Mouse (Mus musculus): ENCODE measurements around the gene Olfr1416.
A peak's percentile ranks its signal among the peaks of the same experiment; 100 is the strongest.
"Not testable (repeated sequence)": the region's sequence is repeated elsewhere in the genome, so short reads cannot be mapped to it uniquely, and the experiment has no call there.

Olfr1416 gene

DNA sequence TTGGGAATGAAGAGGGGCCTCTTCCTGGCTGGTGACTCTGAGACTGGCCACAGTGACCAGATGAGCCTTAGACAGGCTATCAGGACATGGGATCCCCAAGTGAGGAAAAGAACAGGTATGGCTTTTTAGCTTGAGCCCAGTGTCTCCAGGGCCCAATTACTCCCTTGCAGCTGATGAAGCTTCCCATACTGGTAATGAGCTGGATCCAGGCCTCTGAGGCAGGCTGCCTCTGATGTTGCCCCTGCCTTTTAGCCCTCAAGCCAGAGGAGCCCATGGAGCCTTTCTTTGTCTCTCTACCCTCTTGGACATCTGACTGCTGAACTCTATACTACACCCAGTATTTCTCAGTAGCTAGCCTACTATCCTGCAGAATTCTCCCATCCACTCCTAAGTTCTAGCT is at the start of gene Olfr1416:
Gene Olfr1416 (minus strand): TSS at position 101 of the 400 bp plus-strand sequence.
- no peak for DNase-seq (ENCODE audit: low read depth)

DNA sequence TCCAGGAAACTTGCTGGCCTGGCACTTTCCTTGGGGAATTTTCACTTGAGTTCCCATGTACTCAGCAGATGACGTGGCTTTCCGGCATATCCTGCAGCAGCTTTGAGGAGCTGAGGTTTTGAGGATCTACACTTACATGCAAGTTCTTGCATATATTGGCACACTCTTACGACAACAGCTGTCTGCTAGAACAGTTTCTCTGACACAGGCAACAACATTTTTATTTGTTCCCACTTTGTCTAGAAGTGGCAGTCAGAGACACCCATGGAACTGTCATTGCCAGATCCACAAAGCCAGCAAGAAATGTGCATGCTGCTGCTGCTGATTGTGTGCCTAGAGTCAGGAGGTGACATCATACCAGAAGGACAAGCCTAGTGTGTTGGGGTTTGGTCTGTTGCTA is 38.9 kb upstream of the Olfr1416 start:
- DNase-seq (ENCODE audit: low read depth), result no peak

DNA sequence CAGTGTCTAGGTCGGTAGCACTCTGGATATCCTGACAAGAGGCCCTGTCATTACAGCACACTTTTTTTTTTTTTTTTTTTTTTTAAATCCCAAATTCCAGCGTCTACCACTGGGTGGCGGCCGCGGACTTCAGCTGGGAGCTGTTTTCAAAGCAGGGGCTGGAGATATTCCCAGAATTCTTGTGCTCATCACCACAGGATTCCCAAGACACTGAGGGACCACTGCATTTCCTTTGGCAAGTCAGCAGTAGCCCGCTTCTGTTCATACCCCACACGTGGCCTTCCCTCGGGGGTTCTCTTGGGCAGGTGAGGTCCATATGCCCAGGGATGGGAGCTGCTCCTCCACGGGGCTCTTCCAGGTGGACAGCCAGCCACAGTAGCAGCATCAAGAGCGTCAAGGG is 36.5 kb upstream of the Olfr1416 start:
- DNase-seq (ENCODE audit: low read depth), result peak; percentile 87

DNA sequence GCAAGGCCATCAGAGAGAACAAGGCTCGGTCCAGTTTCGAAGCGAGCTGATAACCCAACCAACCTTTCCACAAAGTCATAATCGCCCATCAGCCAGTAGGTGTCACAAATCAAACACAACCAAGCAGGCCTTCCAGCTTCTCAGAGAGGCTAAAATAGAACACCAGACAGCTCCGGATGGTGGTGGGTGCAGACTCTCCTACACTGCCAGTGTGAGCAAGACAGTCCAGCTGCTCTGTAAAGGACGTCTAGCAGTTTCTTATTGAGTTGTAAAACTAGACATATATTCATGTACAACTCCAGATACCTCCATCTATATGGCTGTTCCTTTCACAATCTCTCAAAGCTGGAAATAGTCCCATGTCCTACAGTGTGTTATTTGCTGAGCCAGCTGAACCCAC is 34.1 kb upstream of the Olfr1416 start:
- DNase-seq (ENCODE audit: low read depth), result no peak

DNA sequence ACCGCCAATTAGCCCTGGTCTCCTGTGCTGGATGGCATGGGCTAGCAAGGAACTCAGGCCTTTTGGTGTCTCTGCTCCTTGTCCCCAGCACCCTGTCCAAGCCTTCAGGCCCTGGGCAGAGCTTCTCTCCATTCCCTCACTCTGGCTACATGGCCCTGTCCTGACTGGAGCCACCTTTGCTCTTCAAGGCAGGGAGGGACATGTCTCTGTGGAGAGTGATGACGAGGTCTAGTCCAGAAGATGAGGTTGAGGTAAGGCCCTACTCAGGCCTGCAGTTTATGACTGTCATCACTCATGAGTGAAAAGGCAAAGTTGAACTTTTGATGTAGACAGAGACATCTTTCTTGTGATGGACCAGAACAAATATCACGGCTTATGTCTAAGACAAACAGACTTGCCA is 33.6 kb upstream of the Olfr1416 start, which contains the start of gene Olfr1414:
Gene Olfr1414 (minus strand): TSS at position 101 of the 400 bp plus-strand sequence.
- no peak for DNase-seq (ENCODE audit: low read depth)

DNA sequence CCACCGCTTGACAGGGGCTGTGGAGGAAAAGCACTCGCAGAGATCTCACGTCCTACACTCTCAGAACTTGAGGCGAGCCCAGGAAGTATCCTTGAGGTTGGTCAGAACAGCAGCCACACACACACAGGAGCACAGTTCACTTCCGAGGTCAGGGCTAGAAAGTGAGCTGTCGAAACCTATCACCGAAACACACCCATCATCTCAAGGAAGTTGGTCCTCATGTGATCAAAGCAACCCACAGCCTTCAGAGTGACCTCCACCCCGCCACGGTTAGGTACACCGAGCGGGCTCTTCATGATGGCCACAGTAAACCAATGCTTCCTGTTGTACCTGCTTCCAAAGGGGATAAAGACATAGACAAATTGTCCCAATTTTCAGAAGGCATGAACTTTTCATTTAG is 30.5 kb upstream of the Olfr1416 start:
- no peak for DNase-seq (ENCODE audit: low read depth)

DNA sequence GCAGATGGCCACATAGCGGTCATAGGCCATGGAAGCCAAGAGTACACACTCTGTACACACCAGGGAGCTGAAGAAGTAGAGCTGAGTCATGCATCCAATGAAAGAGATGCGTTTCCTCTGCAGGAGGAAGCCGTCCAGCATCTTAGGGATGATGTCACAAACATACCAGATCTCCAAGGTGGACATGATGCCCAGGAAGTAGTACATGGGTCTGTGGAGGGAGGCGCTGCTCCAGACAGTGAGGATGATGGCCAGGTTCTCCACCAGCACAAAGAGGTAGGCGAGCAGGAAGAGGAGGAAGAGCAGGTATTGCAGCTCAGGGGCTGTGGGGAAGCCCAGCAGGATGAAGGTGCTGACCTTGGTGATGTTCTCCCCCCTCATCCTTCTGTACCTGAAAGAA is 26.7 kb upstream of the Olfr1416 start:
- not testable (repeated sequence) for DNase-seq (ENCODE audit: low read depth)

DNA sequence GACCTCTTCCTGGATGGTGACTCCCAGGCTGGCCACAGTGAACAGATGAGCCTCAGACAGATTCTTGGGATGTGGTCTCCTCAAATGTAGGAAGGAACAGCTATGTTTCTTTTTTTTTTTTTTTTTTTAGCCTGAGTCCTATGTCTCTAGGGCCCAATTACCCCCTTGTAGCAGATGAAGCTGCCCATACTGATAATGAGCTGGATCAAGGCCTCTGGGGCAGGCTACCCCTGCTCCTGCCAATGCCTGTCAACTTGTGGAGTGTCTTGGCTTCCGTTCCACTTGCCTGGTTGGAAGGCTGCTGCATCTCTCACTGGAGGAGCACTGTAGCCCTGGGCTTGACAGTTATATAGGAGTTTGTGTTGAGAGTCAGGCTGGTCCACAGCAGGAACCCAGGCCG is 11.1 kb upstream of the Olfr1416 start, which contains the start of gene Olfr1415:
Gene Olfr1415 (minus strand): TSS at position 101 of the 400 bp plus-strand sequence.
- no peak for DNase-seq (ENCODE audit: low read depth)

DNA sequence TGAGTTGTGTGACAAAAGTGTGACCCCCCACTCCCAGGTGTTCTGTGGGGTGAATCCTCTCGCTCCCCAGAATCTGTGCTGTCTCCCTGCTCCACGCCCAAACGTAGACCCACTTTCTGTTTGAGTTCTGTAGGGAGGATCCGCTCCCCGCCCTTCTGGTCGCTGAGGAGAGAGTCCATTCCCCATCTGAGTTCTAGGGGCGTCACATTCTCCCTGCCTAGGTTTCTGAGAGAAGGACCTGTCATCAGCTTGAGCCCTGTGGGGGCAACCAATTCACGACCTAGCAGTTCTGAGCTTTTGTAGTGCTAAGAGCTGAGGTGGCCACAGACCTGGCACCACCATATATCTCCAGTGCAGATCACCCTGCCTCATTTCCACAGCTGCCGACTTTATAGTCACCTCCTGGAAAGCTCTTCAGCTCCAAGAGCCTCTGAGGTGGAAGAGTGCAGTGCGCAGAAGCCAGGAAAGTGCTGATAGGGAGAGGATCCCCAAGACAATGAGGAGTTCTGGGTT is 10.8 kb downstream of the Olfr1416 start:
- DNase-seq (ENCODE audit: low read depth), result no peak

DNA sequence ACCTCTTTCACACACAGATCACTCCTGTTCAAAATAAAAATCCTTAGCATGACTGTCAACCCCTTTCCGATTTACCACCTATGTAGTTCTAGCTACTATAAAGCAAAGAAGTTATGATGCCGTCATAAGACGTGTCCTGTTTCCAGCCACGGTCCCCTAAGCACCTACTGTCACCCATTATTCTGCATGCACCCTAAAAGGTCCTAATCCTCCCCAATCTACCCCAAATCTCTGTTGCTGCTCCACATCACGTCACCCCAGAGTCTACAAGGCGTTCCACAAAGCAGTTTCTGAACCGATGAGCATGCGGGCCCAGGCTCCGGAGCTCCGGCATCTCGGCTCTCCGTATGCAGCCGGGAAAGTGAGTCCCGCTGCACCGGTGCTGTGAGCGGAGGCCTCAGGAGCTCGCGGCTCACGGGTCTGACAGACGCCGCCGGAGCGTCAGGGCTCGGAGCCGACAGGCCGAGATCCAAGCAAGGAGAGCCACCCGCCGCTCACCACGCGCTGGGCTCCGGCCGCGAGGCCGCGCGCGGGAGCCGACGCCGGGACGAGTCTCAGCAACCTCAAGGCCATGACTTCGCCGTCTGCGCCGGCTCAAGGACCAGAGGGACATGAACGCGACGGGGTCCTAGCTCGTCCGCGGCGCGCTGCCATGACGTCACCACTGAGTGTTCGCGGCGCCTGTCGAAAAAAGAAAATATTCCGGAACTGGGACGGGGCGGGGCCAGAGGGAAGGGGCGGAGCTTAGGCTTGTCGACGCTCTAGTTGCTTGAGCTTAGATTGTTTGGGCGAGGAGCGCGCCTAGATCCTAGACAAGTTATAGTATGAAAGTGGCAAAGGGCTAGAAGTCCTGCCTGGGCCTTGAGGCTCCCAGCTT is 11.5 kb downstream of the Olfr1416 start, which contains the start of gene Ndufa10:
Gene Ndufa10 (minus strand): TSS at position 696 of the 877 bp plus-strand sequence.
- DNase-seq (ENCODE audit: low read depth), result peak; percentile 98

DNA sequence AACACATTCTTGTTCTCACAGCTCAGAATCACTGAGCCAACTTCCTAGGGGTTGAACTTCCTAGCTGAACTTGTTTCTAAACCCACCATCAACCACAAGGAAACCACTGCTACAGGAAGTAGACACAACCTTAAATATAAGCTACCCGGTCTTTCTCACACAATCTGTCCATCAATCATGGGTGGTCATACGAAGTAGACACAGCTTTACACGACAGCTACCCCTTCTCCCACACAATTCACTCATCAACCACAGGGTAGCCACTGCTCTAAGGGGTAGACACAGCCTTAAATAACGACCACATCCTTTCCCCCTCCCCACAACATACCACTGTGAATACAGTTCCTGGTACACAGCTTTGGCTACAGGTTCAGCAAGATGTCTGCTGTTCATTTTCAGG is 16.0 kb downstream of the Olfr1416 start:
- DNase-seq (ENCODE audit: low read depth), result no peak

DNA sequence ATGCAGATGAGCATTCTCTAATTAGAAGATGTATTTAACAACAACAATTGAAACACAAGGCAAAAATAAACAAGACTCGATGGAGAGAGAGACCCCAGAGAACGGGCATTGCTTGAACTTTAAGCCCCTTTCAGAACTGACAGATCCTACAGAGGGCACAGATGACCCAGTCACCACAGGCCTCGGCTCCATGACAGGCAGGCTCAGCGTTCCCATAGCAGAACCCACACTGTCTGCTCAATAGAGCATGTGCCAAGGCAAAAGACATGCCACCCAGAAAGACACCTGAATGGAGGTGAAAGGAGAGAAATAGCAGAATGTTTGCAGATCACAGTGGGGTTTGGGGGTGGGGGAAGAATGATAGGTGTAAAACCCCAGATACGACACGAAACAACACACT is 26.5 kb downstream of the Olfr1416 start:
- DNase-seq (ENCODE audit: low read depth), result no peak

DNA sequence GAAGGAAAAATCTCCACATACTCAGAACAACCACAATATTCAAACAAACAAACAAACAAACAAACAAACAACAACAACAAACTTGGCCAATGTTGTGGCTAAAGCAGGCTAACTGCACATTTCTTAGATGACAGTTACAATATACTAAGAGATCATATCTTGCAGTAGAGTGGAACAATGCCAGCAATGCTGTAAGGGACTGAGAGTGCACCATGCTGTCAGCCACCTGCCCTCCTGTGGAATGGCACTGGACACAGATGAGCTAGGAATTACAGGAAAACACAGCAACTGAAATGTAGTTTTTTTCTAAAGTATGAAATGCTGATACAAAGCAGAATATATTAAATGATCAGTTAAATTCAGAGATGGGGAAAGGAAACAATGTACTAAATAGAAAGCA is 27.2 kb downstream of the Olfr1416 start:
- no peak for DNase-seq (ENCODE audit: low read depth)

DNA sequence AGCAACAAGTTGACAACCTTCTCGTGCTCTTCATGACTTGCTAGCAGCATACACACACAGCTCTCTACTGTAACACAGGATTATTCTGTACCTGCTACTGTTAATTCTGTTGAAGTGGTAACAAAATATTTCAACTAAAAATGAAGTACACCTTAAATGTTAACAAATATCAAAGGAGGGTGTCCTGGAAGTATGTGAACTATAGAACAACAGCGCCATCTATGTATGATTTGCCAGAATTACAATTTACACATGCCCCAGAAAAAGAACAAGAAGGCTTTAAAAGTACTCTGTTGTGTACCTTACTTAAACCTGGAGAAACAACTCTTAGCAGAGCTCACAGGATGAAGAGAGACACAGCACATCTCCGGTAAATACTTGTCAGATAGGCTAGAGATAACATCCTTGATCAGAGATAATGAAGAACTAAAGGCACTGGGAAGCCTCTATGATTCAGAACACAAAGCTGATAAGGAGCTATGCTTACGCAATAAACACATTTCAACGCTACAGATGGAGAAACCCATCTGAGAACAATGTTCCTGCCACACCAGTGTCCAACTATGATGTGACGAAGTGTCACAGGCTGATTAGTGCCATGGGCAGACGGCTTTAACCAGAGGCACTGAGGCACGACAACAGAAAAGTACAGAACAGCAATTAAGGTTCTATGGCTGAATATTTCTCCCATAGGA is 31.0 kb downstream of the Olfr1416 start:
- DNase-seq (ENCODE audit: low read depth), result peak; percentile 79

DNA sequence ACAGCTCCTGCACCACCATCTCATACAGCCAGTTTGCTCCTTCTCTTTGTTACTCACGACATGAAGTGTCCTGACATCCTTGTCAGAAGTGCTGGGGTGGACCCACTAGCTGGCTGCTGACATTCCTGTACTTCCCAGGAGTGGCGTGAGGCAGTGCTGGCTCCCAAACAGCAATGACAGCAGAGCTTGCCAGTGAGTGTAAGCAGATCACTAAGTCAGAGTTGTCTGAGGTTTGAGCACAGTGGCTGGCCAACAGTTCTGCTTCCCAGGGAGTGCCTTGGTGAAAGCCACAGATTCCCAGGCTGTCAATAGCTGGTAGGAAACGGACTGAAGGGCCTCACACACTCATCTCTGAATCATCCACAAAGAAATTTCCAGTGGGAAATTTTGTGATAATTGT is 36.6 kb downstream of the Olfr1416 start:
- peak; percentile 32 for DNase-seq (ENCODE audit: low read depth)

DNA sequence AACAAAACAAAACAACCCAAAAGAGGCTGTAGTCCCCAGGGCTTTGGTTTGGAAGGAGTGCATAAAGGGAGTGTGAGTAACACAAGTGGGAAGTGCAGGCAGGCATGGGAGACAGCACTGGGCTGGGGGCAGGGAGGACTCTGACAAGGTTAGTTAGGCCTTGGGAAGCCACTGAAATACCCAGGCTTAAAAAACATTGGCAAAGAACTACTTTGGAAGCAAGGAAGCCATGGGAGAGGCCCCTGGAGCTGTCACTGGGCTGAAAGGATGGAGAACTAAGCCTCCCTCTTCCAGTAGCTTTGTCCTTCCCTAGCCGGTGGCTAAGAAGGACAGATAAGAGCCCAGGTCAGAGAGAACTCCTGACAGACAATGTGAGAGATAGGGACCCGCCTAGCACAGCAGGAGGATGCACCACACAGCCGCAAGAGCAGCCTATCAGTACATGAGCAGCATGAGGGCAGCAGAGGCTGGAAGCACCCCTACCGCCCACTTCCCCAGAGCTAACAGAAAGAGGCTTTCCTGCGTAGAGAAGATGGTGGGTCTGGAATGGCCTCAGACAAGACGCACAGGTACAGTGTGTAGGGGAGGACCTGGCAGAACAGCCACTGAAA is 43.4 kb downstream of the Olfr1416 start:
- DNase-seq (ENCODE audit: low read depth), result peak; percentile 26

DNA sequence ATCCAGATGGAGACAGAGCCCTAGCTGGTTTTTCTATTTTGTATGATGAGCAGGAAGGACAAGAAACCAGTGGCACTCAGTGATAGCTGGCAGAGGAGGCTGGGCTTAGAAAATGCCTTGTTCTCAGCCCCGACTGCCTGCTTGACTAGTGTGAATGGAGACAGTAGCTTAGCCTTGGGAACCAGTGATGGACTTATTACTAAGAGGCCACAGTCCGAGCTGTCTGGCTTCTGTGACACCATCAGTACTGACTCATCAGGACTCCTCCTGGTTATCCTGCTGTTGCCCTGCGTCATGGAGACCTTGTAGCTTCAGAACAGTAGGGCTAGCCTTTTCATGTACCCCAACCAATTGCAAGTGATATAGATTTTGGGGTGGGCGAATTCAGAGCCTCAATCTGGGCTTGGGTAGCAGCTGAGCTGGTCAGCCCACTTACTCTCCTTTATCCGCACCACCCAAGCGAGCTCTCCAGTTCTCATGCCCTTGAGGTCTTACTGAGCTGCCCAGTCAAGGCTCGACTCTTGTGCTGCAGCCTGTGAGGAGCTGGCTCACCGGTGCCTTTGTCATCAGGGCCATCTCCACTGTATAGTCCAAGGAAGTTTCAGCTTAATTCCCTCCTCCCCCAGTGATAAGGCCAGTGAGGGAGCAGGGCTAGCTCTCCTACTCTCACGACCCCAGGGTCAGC is 44.7 kb downstream of the Olfr1416 start:
- no peak for DNase-seq (ENCODE audit: low read depth)

DNA sequence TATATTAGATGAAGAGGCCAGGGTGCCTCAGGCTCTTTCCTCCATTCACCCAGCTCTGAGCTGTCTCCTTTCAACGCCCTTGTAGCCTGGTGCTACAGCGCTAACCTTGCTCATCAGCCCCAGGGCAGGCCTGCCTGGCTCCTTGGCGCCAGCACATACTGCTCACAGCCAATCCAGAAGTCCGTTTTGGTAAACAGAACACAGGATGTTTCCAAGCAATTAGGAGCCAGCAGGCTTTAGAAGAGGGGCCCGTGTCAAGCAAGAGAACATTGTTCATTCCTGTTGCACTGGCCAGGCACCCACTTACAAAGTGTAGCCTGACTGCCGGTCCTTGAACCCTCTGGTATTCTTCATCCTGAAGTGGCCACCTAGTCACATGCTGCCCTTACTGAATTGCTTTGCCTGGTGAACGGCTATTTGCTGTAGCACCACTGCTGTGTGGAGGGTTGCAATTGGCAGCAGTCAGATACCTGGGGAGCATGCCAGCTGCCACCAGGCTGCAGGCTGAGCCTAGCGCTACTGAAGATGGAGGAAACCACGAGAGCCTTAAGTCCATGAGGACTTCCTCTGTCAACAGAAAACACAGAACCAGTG is 47.1 kb downstream of the Olfr1416 start:
- peak; percentile 44 for DNase-seq (ENCODE audit: low read depth)

DNA sequence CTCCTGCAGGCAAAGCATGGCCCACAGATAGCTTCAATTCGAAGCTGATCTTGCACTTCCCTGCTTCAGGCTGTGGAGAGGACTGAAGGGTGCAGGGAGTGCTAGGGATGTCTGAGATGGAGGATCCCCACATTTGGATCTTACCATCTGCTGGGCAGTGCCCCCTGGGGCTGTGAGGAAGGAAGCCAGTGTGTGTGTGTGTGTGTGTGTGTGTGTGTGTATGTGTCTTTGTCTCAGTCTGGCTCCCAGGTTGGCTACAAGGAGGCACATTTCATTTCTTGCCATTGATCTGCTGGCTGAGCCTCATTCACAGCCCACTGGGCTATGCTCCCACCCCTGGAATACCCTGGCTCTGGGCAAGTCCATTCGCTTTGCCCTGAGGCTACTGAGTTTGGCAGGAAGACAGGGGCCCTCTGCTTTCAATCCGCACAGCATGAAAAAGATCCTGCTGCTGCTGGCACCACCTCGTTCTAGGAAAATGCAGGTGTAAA is 48.0 kb downstream of the Olfr1416 start:
- peak; percentile 44 for DNase-seq (ENCODE audit: low read depth)

DNA sequence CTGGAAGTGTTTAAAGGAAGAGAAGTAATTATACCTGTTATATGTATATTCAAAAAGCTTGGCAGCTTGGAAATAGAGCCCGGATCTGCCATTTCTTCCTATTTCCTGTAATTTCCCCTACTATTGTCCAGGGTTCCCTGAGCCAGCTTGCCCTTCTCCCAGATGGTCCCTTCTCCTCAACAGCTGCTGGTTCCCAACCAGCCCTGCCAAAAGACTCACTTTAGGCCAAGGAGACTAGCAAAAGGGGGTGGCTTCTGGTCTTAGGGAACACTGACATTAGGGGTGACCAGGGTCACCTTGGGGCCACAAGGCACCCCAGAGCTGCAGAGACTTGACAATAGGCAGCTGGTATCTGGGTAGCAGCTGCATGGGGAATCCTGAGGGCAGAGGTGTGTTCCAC is 49.9 kb downstream of the Olfr1416 start:
- DNase-seq (ENCODE audit: low read depth), result no peak

DNA sequence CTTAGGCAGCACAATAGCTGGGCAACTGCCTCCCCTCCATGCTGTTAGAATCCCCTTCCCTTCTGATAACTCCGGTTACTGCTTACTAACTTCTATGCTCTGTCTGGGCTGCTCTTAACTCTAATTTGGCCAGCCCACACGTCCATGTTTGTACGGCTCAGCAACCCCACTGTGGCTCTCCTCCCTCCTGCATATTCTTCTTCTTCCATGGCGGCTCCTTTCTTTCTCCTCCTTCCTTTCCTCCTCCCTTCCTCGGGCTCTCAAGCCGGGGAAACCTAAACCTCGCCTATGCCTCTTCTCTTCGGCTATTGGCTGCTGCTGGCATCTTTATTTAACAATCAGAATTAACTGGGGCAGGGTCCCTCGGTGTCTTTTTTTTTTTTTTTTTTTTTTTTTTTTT is 52.1 kb downstream of the Olfr1416 start:
- DNase-seq (ENCODE audit: low read depth), result no peak
